Mouse (Mus musculus): Measurements from ENCODE around the gene Sprtn. TPM values are rescaled to one million over a fixed set of nuclear protein-coding genes. Genes with fewer than 3 reads are reported as not detected.

The Sprtn gene
- polyA plus RNA-seq, 1 experiment from 2014 or later: 7.9 TPM

DNA sequence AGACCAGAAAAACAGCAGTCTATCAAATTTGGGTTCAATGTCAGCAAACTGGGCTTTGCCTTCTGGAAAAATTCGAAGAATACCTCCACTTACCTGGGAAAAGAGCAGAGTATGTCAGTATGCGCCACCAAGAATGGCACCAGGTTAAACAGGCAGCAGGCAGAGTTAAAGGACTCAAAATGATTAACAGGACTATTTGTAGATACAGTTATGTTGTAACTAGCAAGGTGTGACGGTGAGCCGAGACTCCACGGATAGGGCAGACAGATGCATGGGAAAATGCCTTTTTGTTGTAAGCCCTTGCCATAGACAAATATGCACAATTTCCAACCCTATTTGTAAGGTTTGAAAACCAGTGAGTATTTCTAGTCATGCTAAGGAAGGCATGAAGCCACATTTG is 16.4 kb downstream of the Sprtn start:
- DNase-seq (ENCODE audit: low spot score) (no peak), ATAC-seq (replicated peaks; ENCODE audit: low FRiP score, low TSS enrichment, low read depth) (no peak)
- Histone ChIP-seq H3K4me2 (ENCODE audit: low read length) (no peak overlapping the region), H3K4me3 (ENCODE audit: low read depth, low read length) (no peak overlapping the region), H3K9me3 (ENCODE audit: control insufficient read depth, low read length) (no peaks in the 10 kb centered on the region), H3K27ac (ENCODE audit: low read depth) (no peak overlapping the region), H3K4me1 (replicated peaks; ENCODE audit: control insufficient read depth, insufficient read depth, low read length) (0 out of 2 replicates have a peak, but pooled peaks cover 4% of the 10 kb centered on the region), H3K36me3 (ENCODE audit: control insufficient read depth, insufficient read depth, low read length) (peaks cover 66% of the 10 kb centered on the region), H3K9ac (ENCODE audit: low read length) (no peak overlapping the region), H3K27me3 (replicated peaks; ENCODE audit: control insufficient read depth, insufficient read depth, low read length) (no peaks in the 10 kb centered on the region)
- WGBS: 98% methylated on average over 5 of the region's 5 CpGs

DNA sequence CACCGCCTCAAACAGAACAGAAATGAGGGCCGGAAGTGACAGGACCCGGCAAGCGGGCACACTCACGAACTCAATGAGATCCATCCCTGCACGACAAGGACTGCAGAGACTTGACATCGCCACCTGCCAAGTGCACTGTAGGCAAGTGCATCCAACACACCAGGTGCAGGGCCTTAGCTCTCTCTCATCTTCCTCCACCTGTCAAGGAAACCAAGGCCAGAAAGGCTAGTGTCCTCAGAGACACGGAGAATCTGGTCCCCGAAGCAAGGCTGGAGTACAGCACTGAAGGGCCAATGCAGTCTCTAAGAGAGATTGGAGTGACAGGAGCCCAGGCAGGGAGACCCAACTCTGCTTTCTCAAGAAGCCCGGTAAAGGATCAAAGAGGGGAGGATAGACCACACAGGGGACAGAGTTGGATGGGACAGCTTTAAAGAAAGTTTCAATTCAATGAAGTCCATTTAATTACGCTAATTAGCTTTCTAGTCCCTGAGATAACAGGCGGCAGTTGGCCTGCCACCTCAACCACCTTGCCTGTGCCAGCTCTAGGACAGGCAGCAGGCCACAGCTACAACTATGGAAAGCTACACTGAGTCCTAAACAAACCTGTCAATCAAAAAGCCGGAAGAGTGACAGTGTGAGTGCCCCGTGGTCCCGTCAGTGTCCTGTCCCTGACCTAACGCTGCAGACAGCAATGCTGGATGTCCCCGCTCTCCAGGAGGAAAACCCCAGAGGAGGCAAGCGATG is 20.2 kb downstream of the Sprtn start:
- no peak for ATAC-seq (replicated peaks; ENCODE audit: low FRiP score, low TSS enrichment, low read depth)
- no peak overlapping the region for H3K27ac ChIP-seq (ENCODE audit: low read depth)
- no peak overlapping the region for H3K4me2 ChIP-seq (ENCODE audit: low read length)
- no peaks in the 10 kb centered on the region for H3K27me3 ChIP-seq (replicated peaks; ENCODE audit: control insufficient read depth, insufficient read depth, low read length)
- no peak overlapping the region for H3K9ac ChIP-seq (ENCODE audit: low read length)
- H3K4me1 ChIP-seq (replicated peaks; ENCODE audit: control insufficient read depth, insufficient read depth, low read length): peaks cover 12% of the 10 kb centered on the region
- no peaks in the 10 kb centered on the region for H3K9me3 ChIP-seq (ENCODE audit: control insufficient read depth, low read length)
- H3K4me3 ChIP-seq (ENCODE audit: low read depth, low read length): no peak overlapping the region
- 84% methylated on average over 18 of the region's 18 CpGs for WGBS
- DNase-seq (ENCODE audit: low spot score): no peak
- peaks cover 27% of the 10 kb centered on the region for H3K36me3 ChIP-seq (ENCODE audit: control insufficient read depth, insufficient read depth, low read length)

DNA sequence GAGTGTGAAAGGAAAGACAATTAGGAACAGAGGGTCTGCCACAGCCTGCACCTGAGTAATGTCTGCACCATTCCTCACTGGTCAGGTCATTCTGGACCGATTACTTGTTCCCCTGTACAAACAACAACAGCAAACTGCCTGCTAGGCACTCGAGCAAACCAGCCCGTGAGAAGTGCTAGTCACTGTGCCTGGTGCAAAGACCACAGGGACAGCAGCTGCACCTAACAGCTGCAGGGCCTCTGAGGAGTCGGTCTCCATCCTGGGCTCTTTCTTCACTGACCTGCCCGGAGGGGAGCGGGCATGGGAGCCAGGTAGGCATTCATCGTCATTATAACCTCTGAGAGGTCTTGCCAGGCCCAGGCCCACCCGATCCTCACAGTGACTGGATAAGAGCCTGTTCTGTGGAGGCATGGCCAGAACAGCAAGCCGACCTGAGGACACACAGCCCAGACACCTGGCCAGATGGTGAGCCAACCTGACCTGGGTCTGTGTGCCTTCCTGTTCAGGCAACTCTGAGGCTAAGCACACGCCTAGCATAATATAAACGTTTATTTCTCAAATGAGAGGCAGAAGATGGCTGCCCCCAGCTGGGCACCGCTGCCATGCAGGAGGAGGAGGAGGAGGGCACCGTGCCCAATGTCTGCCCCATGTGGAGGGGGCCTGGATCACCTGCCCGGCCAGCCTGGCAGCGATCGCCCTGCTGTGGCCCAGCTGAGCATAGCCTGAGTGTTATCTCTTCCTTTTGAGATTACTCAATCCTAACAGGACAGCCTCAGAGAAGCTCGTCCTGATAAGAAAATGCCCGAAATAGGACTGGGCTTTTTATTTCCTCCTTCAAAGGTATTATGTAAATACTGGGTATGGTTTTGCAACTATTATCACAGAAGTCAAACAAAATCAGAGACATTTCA is 23.9 kb downstream of the Sprtn start:
- Histone ChIP-seq H3K9me3 (ENCODE audit: control insufficient read depth, low read length) (no peaks in the 10 kb centered on the region), H3K9ac (ENCODE audit: low read length) (no peak overlapping the region), H3K4me1 (replicated peaks; ENCODE audit: control insufficient read depth, insufficient read depth, low read length) (peaks cover 26% of the 10 kb centered on the region), H3K4me3 (ENCODE audit: low read depth, low read length) (no peak overlapping the region), H3K4me2 (ENCODE audit: low read length) (0 out of 2 replicates have a peak overlapping the region, but pooled peaks have one; percentile 2), H3K27me3 (replicated peaks; ENCODE audit: control insufficient read depth, insufficient read depth, low read length) (no peaks in the 10 kb centered on the region), H3K36me3 (ENCODE audit: control insufficient read depth, insufficient read depth, low read length) (no peaks in the 10 kb centered on the region), H3K27ac (ENCODE audit: low read depth) (no peak overlapping the region)
- 51% methylated on average over 18 of the region's 18 CpGs for WGBS
- ATAC-seq (replicated peaks; ENCODE audit: low FRiP score, low TSS enrichment, low read depth) (peak; percentile 32; the same call in 1 of the 2 replicates), DNase-seq (ENCODE audit: low spot score) (no peak)

DNA sequence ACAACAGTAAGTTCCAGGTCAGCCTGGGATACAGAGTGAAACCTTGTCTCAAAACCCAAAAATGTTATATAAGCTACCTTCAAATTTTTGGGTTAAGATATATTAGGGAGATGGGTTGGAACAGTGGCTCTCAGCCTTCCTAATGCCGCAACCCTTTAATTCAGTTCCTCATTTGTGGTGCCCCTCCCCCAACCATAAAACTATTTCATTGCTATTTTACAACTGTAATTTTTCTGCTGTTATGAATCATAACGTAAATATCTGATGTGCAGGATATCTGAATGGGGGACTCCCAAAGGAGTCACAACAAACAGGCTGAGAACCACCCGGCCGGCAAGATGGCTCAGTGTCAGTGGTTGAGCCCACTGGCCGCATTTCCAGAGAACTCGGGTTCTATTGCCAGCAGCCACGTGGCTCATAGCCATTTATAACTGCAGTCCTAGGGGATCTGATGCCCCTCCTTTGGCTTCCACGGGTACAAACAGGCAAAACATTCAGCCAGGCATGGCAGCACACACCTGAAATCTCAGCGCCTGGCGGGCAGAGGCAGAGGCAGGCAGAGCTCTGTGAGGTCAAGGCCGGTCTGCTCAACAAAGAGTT is 24.9 kb downstream of the Sprtn start:
- H3K36me3 ChIP-seq (ENCODE audit: control insufficient read depth, insufficient read depth, low read length): no peaks in the 10 kb centered on the region
- WGBS: 67% methylated on average over 11 of the region's 11 CpGs
- ATAC-seq (replicated peaks; ENCODE audit: low FRiP score, low TSS enrichment, low read depth) (no peak), DNase-seq (ENCODE audit: low spot score) (no peak)
- H3K4me3 ChIP-seq (ENCODE audit: low read depth, low read length): no peak overlapping the region
- H3K27me3 ChIP-seq (replicated peaks; ENCODE audit: control insufficient read depth, insufficient read depth, low read length): no peaks in the 10 kb centered on the region
- no peaks in the 10 kb centered on the region for H3K9me3 ChIP-seq (ENCODE audit: control insufficient read depth, low read length)
- peak overlapping the region; percentile 2; the same call in 1 of the 2 replicates for H3K4me2 ChIP-seq (ENCODE audit: low read length)
- no peak overlapping the region for H3K9ac ChIP-seq (ENCODE audit: low read length)
- peaks cover 28% of the 10 kb centered on the region for H3K4me1 ChIP-seq (replicated peaks; ENCODE audit: control insufficient read depth, insufficient read depth, low read length)
- H3K27ac ChIP-seq (ENCODE audit: low read depth): no peak overlapping the region

GRCm38 (mm10) chr8:124923971-124924652 is 26.4 kb downstream of the Sprtn start:
- Histone ChIP-seq H3K4me3 (ENCODE audit: low read depth, low read length) (no peak overlapping the region), H3K27ac (ENCODE audit: low read depth) (no peak overlapping the region), H3K36me3 (ENCODE audit: control insufficient read depth, insufficient read depth, low read length) (no peaks in the 10 kb centered on the region), H3K9ac (ENCODE audit: low read length) (no peak overlapping the region), H3K4me1 (replicated peaks; ENCODE audit: control insufficient read depth, insufficient read depth, low read length) (peaks cover 24% of the 10 kb centered on the region), H3K27me3 (replicated peaks; ENCODE audit: control insufficient read depth, insufficient read depth, low read length) (no peaks in the 10 kb centered on the region), H3K9me3 (ENCODE audit: control insufficient read depth, low read length) (no peaks in the 10 kb centered on the region), H3K4me2 (ENCODE audit: low read length) (no peak overlapping the region)
- ATAC-seq (replicated peaks; ENCODE audit: low FRiP score, low TSS enrichment, low read depth) (no peak), DNase-seq (ENCODE audit: low spot score) (no peak)
- WGBS: 87% methylated on average over 15 of the region's 15 CpGs

DNA sequence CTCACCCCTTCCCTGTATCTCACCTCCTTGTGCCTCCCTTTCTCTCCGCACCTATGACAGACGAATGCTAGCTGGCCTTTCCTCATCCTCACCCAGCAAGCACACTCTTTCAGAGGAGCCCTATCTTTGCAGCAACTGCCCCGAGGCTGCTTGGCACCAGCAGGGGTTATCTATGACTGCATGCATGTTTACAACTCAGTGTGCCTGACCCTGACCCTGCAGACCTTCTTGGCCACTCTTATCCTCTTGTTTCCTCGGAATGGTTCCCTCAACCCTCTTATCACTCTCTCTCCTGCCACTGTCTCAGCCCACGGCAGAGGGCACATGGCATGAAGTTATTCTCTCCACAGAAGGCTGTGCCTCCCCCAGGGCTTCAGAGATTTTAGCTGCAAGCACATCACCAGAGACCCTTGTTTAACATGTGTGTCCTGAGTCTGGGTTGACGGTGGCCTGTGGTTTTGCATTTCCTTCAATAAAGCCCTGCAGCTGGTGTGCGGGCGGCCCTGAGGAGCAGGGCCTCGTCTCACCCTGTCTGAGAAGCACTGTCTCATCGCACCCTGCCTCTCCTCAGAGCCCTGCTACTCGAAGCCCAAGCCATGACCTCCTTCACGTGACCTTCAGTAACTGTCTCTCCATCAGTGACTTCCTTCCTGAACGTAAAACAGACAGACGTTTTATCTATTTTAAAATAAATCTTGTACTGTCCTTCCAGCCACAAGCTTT is 28.0 kb downstream of the Sprtn start:
- ATAC-seq (replicated peaks; ENCODE audit: low FRiP score, low TSS enrichment, low read depth) (no peak), DNase-seq (ENCODE audit: low spot score) (no peak)
- Histone ChIP-seq H3K9me3 (ENCODE audit: control insufficient read depth, low read length) (no peaks in the 10 kb centered on the region), H3K4me3 (ENCODE audit: low read depth, low read length) (no peak overlapping the region), H3K36me3 (ENCODE audit: control insufficient read depth, insufficient read depth, low read length) (no peaks in the 10 kb centered on the region), H3K4me2 (ENCODE audit: low read length) (no peak overlapping the region), H3K27me3 (replicated peaks; ENCODE audit: control insufficient read depth, insufficient read depth, low read length) (no peaks in the 10 kb centered on the region), H3K9ac (ENCODE audit: low read length) (no peak overlapping the region), H3K27ac (ENCODE audit: low read depth) (peak overlapping the region; percentile 64), H3K4me1 (replicated peaks; ENCODE audit: control insufficient read depth, insufficient read depth, low read length) (peaks cover 24% of the 10 kb centered on the region)
- WGBS: 43% methylated on average over 14 of the region's 14 CpGs

GRCm38 (mm10) chr8:124926351-124926771 is 28.7 kb downstream of the Sprtn start:
- H3K27ac ChIP-seq (ENCODE audit: low read depth): peak overlapping the region; percentile 64
- no peaks in the 10 kb centered on the region for H3K9me3 ChIP-seq (ENCODE audit: control insufficient read depth, low read length)
- WGBS: 34% methylated on average over 10 of the region's 10 CpGs
- peaks cover 24% of the 10 kb centered on the region for H3K4me1 ChIP-seq (replicated peaks; ENCODE audit: control insufficient read depth, insufficient read depth, low read length)
- no peak for DNase-seq (ENCODE audit: low spot score)
- H3K4me2 ChIP-seq (ENCODE audit: low read length): no peak overlapping the region
- H3K9ac ChIP-seq (ENCODE audit: low read length): no peak overlapping the region
- H3K4me3 ChIP-seq (ENCODE audit: low read depth, low read length): no peak overlapping the region
- ATAC-seq (replicated peaks; ENCODE audit: low FRiP score, low TSS enrichment, low read depth): peak; percentile 40; the same call in 1 of the 2 replicates
- no peaks in the 10 kb centered on the region for H3K36me3 ChIP-seq (ENCODE audit: control insufficient read depth, insufficient read depth, low read length)
- H3K27me3 ChIP-seq (replicated peaks; ENCODE audit: control insufficient read depth, insufficient read depth, low read length): no peaks in the 10 kb centered on the region

Measured in intestine, embryonic 14.5 days (tissue).